Mouse (Mus musculus) sigmoid colon, adult 10 weeks (tissue): ENCODE data around the gene Prkci. TPM values are rescaled to one million over a fixed set of nuclear protein-coding genes. Genes with fewer than 3 reads are reported as not detected.

Experiments used
- polyA plus RNA-seq: library from polyadenylated mRNA; stranded (reverse); fragments of 350-450 nt; fragmentation: Illumina TruSeq; extraction: RNeasy Lipid Tissue Mini Kit (QIAGEN cat#74804); gene quantifications from one replicate; pipeline ENCODE4 v1.2.3, GENCODE M21; 2014; ENCODE audit warnings: low read depth, low replicate concordance

The Prkci gene
- 142 TPM for polyA plus RNA-seq

DNA sequence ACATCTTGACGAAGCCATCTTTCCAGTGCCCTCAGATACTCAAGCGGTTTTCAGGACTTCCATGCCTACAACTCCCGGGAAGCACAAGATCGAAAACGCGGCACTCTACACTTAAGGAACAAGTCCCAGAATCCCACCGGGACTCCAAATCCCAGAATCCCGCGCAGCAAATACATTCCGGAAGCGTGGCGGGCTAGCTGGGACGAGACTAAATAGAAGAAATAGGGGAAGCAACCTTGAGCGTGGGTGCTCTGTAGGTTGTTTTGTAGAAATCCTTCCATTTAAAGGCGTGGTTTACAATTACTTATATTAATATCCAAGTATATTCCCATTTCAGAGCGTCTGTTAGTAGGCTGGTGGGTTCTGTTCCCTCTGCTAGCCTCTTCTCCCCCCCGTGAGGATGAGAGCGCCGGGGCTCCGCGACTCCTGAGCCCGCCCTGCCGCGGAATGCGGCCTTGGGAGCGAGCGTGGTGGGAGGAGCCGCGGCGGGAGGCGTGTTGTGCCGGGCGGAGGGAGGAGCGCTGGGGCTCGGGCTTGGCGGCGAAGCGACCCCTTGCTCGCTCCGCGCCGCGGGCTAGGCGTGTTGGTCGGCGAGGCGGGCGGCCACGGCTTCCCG, at the start of gene Prkci:
TSS of gene Prkci (plus strand) at position 465 of the 616 bp plus-strand sequence.

DNA sequence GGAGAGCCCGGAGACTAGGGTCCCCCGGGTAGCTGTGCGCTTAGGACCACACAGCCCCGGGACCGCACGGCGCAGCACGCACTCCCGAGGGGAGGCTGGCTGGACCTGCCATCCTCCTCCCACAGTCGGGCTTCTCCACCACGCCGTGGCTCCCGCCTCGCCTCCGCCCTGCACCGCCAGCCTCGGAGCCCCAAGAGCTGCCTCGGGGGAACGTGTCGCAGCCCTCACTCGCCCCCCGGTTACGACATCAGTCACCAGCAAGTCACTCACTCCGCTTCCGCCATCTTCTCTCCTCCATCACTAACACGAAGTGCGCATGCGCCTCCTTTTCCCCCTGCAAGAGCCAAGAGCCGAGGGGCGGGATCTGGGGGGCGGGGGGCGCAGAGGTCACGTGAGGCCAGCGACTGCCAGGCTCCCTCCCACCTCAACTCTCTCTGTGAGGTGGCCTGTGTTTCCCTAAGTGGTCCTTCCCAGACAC, 26.4 kb upstream of the Prkci start, which contains the start of gene Phc3:
TSS of gene Phc3 (minus strand) at position 312 of the 478 bp plus-strand sequence.

DNA sequence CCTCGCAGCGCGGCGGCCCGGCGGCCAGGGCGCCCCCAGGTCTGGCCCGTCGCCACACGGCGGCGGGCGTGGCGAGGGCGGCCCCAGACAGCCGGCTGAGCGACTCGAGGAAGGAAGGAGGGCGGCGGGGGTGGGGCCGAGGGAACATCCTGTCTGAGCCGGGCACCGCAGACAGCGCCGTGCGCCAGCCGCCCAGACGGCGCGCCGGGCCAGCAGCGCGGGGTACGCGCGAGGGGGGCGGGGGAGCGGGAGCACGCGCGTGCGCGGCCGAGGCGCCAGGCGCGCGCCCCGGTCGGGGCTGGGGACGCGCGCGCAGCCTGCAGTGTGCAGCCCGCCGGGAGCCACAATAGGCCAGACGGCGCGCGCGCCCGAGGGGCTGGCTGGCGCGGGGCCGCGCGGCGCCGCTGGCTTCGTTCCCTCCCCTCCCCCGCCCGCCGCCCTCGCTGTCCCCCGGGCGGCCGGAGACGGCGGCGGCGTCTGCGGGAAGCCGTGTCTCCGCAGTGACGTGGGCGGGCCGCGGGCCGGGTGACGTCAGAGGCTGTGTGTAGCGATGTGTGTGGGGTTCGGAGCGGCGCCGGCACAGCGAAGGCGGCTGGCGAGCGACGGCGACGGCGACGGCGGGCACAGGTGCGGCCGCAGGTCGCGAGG, 99.1 kb downstream of the Prkci start, which contains the start of gene Skil:
TSS of gene Skil (plus strand) at position 528 of the 648 bp plus-strand sequence.

Other genes starting within 250 kb of the Prkci start
- not detected for gene Samd7, start 249.5 kb upstream of the Prkci start, polyA plus RNA-seq
- gene Sec62, start 202.9 kb upstream of the Prkci start, polyA plus RNA-seq: 187 TPM
- 51.6 TPM for gene Gpr160, start 139.8 kb upstream of the Prkci start, polyA plus RNA-seq
- gene Phc3, start 26.3 kb upstream of the Prkci start, polyA plus RNA-seq: 52.6 TPM
- 110 TPM for gene Skil, start 99.3 kb downstream of the Prkci start, polyA plus RNA-seq
- 0.69 TPM for gene Cldn11, start 154.2 kb downstream of the Prkci start, polyA plus RNA-seq